Mouse (Mus musculus): ENCODE measurements around the gene Tmem116. TPM values are rescaled to one million over a fixed set of nuclear protein-coding genes. Genes with fewer than 3 reads are reported as not detected.

The Tmem116 gene
- polyA plus RNA-seq, 1 experiment: 5.0 TPM

- H3K4me3 ChIP-seq (ENCODE audit: control insufficient read depth, insufficient read depth, low read length): no peak overlapping the region
- H3K27ac ChIP-seq (ENCODE audit: control insufficient read depth, insufficient read depth, low read length): no peak overlapping the region
- no peaks in the 10 kb centered on the region for H3K4me1 ChIP-seq (replicated peaks; ENCODE audit: control insufficient read depth, insufficient read depth, low read length)
- H3K27me3 ChIP-seq (ENCODE audit: control insufficient read depth, insufficient read depth, low read length): no peaks in the 10 kb centered on the region
- DNase-seq: no peak
- TF ChIP-seq CTCF (IDR thresholded peaks at IDR 0.05; ENCODE audit: borderline replicate concordance, control insufficient read depth, extremely low read depth, insufficient read depth, low read length, poor library complexity) (no peak), POLR2A (IDR thresholded peaks at IDR 0.05; ENCODE audit: control insufficient read depth, extremely low read depth, insufficient read depth, low read length, poor library complexity) (no peak)
- H3K36me3 ChIP-seq (ENCODE audit: control insufficient read depth, insufficient read depth, low read length): peaks cover 70% of the 10 kb centered on the region
- WGBS: 41% methylated on average over 8 of the region's 8 CpGs
Observed at GRCm38 (mm10) chr5:121526961-121527360, 75.3 kb downstream of the Tmem116 start.

- peaks cover 59% of the 10 kb centered on the region for H3K36me3 ChIP-seq (ENCODE audit: control insufficient read depth, insufficient read depth, low read length)
- WGBS: 97% methylated on average over 5 of the region's 5 CpGs
- no peaks in the 10 kb centered on the region for H3K27me3 ChIP-seq (ENCODE audit: control insufficient read depth, insufficient read depth, low read length)
- no peak overlapping the region for H3K27ac ChIP-seq (ENCODE audit: control insufficient read depth, insufficient read depth, low read length)
- H3K4me1 ChIP-seq (replicated peaks; ENCODE audit: control insufficient read depth, insufficient read depth, low read length): no peaks in the 10 kb centered on the region
- TF ChIP-seq CTCF (IDR thresholded peaks at IDR 0.05; ENCODE audit: borderline replicate concordance, control insufficient read depth, extremely low read depth, insufficient read depth, low read length, poor library complexity): 0 out of 2 replicates have a peak, but pooled peaks have one; percentile 23
- no peak for TF ChIP-seq POLR2A (IDR thresholded peaks at IDR 0.05; ENCODE audit: control insufficient read depth, extremely low read depth, insufficient read depth, low read length, poor library complexity)
- H3K4me3 ChIP-seq (ENCODE audit: control insufficient read depth, insufficient read depth, low read length): no peak overlapping the region
- DNase-seq: peak; percentile 28
Observed at GRCm38 (mm10) chr5:121534521-121534920, 82.8 kb downstream of the Tmem116 start.

GRCm38 (mm10) chr5:121535116-121535515 lies 83.4 kb downstream of the Tmem116 start:
- peaks cover 53% of the 10 kb centered on the region for H3K36me3 ChIP-seq (ENCODE audit: control insufficient read depth, insufficient read depth, low read length)
- TF ChIP-seq POLR2A (IDR thresholded peaks at IDR 0.05; ENCODE audit: control insufficient read depth, extremely low read depth, insufficient read depth, low read length, poor library complexity): no peak
- no peak for TF ChIP-seq CTCF (IDR thresholded peaks at IDR 0.05; ENCODE audit: borderline replicate concordance, control insufficient read depth, extremely low read depth, insufficient read depth, low read length, poor library complexity)
- no peak for DNase-seq

DNA sequence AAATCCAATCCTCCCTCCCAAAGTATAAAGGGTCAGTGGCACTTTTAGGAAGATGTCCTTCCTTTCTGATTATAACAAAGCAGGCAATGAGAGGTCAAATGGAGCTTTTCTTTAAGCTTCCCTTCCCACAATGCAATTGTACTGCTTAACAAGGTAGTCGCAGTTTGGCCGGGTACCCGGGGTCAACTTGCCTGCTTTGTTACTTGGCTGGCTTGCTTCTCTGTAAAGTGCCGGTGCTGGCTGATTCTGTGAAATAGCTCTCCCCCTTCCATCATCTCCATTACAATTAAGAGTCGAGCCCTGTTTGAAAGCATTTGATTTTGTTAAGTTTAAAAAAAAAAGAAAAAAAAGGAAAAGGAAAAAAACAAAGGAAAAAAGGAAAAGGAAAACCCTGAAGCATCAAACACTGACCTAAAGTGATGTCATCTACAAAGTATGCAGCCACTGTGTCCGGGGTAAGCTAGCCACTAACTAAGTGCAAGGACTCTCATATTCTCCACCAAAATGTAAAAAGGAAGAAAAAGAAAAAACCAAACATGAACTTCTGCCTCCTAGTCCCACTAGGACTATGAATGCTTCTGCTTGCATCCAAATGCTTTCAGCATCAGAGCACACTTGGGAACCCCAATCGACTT lies 85.3 kb downstream of the Tmem116 start:
- no peaks in the 10 kb centered on the region for H3K4me1 ChIP-seq (replicated peaks; ENCODE audit: control insufficient read depth, insufficient read depth, low read length)
- H3K4me3 ChIP-seq (ENCODE audit: control insufficient read depth, insufficient read depth, low read length): no peak overlapping the region
- 88% methylated on average over 7 of the region's 7 CpGs for WGBS
- no peak overlapping the region for H3K27ac ChIP-seq (ENCODE audit: control insufficient read depth, insufficient read depth, low read length)
- H3K27me3 ChIP-seq (ENCODE audit: control insufficient read depth, insufficient read depth, low read length): no peaks in the 10 kb centered on the region
- DNase-seq: no peak
- TF ChIP-seq CTCF (IDR thresholded peaks at IDR 0.05; ENCODE audit: borderline replicate concordance, control insufficient read depth, extremely low read depth, insufficient read depth, low read length, poor library complexity) (no peak), POLR2A (IDR thresholded peaks at IDR 0.05; ENCODE audit: control insufficient read depth, extremely low read depth, insufficient read depth, low read length, poor library complexity) (no peak)
- peaks cover 42% of the 10 kb centered on the region for H3K36me3 ChIP-seq (ENCODE audit: control insufficient read depth, insufficient read depth, low read length)

More at GRCm38 (mm10) chr5:121535116-121535515, 83.4 kb downstream of the Tmem116 start:
- no peaks in the 10 kb centered on the region for H3K4me1 ChIP-seq (replicated peaks; ENCODE audit: control insufficient read depth, insufficient read depth, low read length)
- 71% methylated on average over 3 of the region's 3 CpGs for WGBS
- H3K4me3 ChIP-seq (ENCODE audit: control insufficient read depth, insufficient read depth, low read length): no peak overlapping the region
- H3K27ac ChIP-seq (ENCODE audit: control insufficient read depth, insufficient read depth, low read length): no peak overlapping the region
- H3K27me3 ChIP-seq (ENCODE audit: control insufficient read depth, insufficient read depth, low read length): no peaks in the 10 kb centered on the region

DNA sequence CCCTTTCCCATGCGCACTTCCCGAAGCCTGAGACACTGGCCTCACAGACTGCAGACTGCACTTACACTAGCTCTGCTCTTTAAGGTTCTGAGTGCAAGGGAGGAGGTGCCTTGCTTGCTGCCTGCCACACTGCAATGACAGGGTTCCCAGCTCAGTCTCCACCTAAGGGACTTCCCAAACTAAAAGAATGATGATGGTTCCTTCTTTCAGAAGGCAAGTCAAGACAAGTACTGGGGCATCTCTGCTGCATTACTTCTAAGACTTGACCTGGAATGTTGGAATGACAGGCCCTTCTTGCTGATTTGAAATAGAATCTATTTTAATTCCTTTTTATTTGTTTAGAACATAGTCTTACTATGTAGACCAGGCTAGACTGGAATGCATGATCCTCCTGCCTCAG lies 85.9 kb downstream of the Tmem116 start:
- Histone ChIP-seq H3K4me1 (replicated peaks; ENCODE audit: control insufficient read depth, insufficient read depth, low read length) (0 out of 2 replicates have a peak, but pooled peaks cover 2% of the 10 kb centered on the region), H3K4me3 (ENCODE audit: control insufficient read depth, insufficient read depth, low read length) (no peak overlapping the region), H3K27ac (ENCODE audit: control insufficient read depth, insufficient read depth, low read length) (no peak overlapping the region), H3K27me3 (ENCODE audit: control insufficient read depth, insufficient read depth, low read length) (no peaks in the 10 kb centered on the region), H3K36me3 (ENCODE audit: control insufficient read depth, insufficient read depth, low read length) (peaks cover 42% of the 10 kb centered on the region)
- no peak for DNase-seq
- WGBS: 98% methylated on average over 2 of the region's 2 CpGs
- TF ChIP-seq CTCF (IDR thresholded peaks at IDR 0.05; ENCODE audit: borderline replicate concordance, control insufficient read depth, extremely low read depth, insufficient read depth, low read length, poor library complexity) (no peak), POLR2A (IDR thresholded peaks at IDR 0.05; ENCODE audit: control insufficient read depth, extremely low read depth, insufficient read depth, low read length, poor library complexity) (no peak)

GRCm38 (mm10) chr5:121540066-121540465 lies 88.4 kb downstream of the Tmem116 start:
- no peak overlapping the region for H3K27ac ChIP-seq (ENCODE audit: control insufficient read depth, insufficient read depth, low read length)
- H3K36me3 ChIP-seq (ENCODE audit: control insufficient read depth, insufficient read depth, low read length): peaks cover 25% of the 10 kb centered on the region
- peaks cover 10% of the 10 kb centered on the region for H3K4me1 ChIP-seq (replicated peaks; ENCODE audit: control insufficient read depth, insufficient read depth, low read length)
- no peaks in the 10 kb centered on the region for H3K27me3 ChIP-seq (ENCODE audit: control insufficient read depth, insufficient read depth, low read length)
- 94% methylated on average over 5 of the region's 5 CpGs for WGBS
- no peak for TF ChIP-seq POLR2A (IDR thresholded peaks at IDR 0.05; ENCODE audit: control insufficient read depth, extremely low read depth, insufficient read depth, low read length, poor library complexity)
- no peak for TF ChIP-seq CTCF (IDR thresholded peaks at IDR 0.05; ENCODE audit: borderline replicate concordance, control insufficient read depth, extremely low read depth, insufficient read depth, low read length, poor library complexity)
- DNase-seq: no peak
- no peak overlapping the region for H3K4me3 ChIP-seq (ENCODE audit: control insufficient read depth, insufficient read depth, low read length)

All from thymus, adult 2 months (tissue).